Mouse (Mus musculus) ZHBTc4 (cell line): Measurements from ENCODE around the gene Zbtb43.

ENCODE experiments used
- DNase-seq: peaks from one replicate; pipeline ENCODE4 v3.0.0-alpha.2; 2011; ENCODE audit warnings: low read depth, low spot score

The Zbtb43 gene

GRCm38 (mm10) chr2:33468466-33469097, at the start of gene Zbtb43:
Gene Zbtb43 (minus strand): TSS chr2:33468559.
- peak; percentile 97 for DNase-seq

GRCm38 (mm10) chr2:33515856-33516255, 47.5 kb upstream of the Zbtb43 start:
- no peak for DNase-seq

- DNase-seq = peak; percentile 38
These were observed 47.1 kb upstream of the Zbtb43 start for GRCm38 (mm10) chr2:33515431-33515830.

GRCm38 (mm10) chr2:33510791-33511190, 42.4 kb upstream of the Zbtb43 start:
- peak; percentile 54 for DNase-seq

GRCm38 (mm10) chr2:33502602-33503001, 34.2 kb upstream of the Zbtb43 start:
- DNase-seq = no peak

- DNase-seq = no peak
These were observed 29.9 kb upstream of the Zbtb43 start for GRCm38 (mm10) chr2:33498280-33498679.

- DNase-seq = peak; percentile 83
These were observed 27.3 kb upstream of the Zbtb43 start for GRCm38 (mm10) chr2:33495654-33496053.

GRCm38 (mm10) chr2:33492041-33492440, 23.7 kb upstream of the Zbtb43 start:
- no peak for DNase-seq

GRCm38 (mm10) chr2:33489565-33489964, 21.2 kb upstream of the Zbtb43 start:
- DNase-seq = peak; percentile 73

- no peak for DNase-seq
These were observed 19.0 kb upstream of the Zbtb43 start for GRCm38 (mm10) chr2:33487332-33487731.

- DNase-seq = peak; percentile 84
These were observed 18.5 kb upstream of the Zbtb43 start for GRCm38 (mm10) chr2:33486866-33487265.

- DNase-seq = peak; percentile 74
These were observed 9.8 kb upstream of the Zbtb43 start for GRCm38 (mm10) chr2:33477961-33478755.

GRCm38 (mm10) chr2:33475961-33476360, 7.6 kb upstream of the Zbtb43 start:
- peak; percentile 36 for DNase-seq

GRCm38 (mm10) chr2:33467546-33468465, 553 bp downstream of the Zbtb43 start:
- DNase-seq = no peak

- DNase-seq = peak; percentile 60
These were observed 2.4 kb downstream of the Zbtb43 start for GRCm38 (mm10) chr2:33465966-33466365.

GRCm38 (mm10) chr2:33465215-33465614, 3.1 kb downstream of the Zbtb43 start:
- DNase-seq = no peak

- DNase-seq = no peak
These were observed 6.3 kb downstream of the Zbtb43 start for GRCm38 (mm10) chr2:33462066-33462465.

- peak; percentile 85 for DNase-seq
These were observed 7.3 kb downstream of the Zbtb43 start for GRCm38 (mm10) chr2:33461066-33461465.

- no peak for DNase-seq
These were observed 8.7 kb downstream of the Zbtb43 start for GRCm38 (mm10) chr2:33459660-33460059.

- DNase-seq = no peak
These were observed 11.7 kb downstream of the Zbtb43 start for GRCm38 (mm10) chr2:33456696-33457095.

- no peak for DNase-seq
These were observed 12.1 kb downstream of the Zbtb43 start for GRCm38 (mm10) chr2:33456242-33456641.

- DNase-seq = no peak
These were observed 13.0 kb downstream of the Zbtb43 start for GRCm38 (mm10) chr2:33455350-33455749.
